Mouse (Mus musculus): ENCODE data around the gene Nxph1. TPM values are rescaled to one million over a fixed set of nuclear protein-coding genes. Genes with fewer than 3 reads are reported as not detected.

Gene Nxph1
- polyA plus RNA-seq, 1 experiment from 2014 or later, result 0.28 TPM

GRCm38 (mm10) chr6:9039286-9039685 lies 91.1 kb downstream of the Nxph1 start:
- DNase-seq (ENCODE audit: low spot score), result no peak
- no peak for ATAC-seq (ENCODE audit: low FRiP score, low TSS enrichment)
- H3K36me3 ChIP-seq (ENCODE audit: control insufficient read depth, insufficient read depth, low read length), result no peaks in the 10 kb centered on the region
- H3K9me3 ChIP-seq (ENCODE audit: control insufficient read depth, low read length), result no peaks in the 10 kb centered on the region
- no peak overlapping the region for H3K4me3 ChIP-seq (ENCODE audit: low read depth, low read length)
- no peaks in the 10 kb centered on the region for H3K27me3 ChIP-seq (ENCODE audit: control insufficient read depth, insufficient read depth, low read length)
- TF ChIP-seq CTCF (IDR thresholded peaks at IDR 0.05; ENCODE audit: low read depth) (no peak), EP300 (optimal IDR thresholded peaks at IDR 0.05) (no peak)
- whole genome bisulfite sequencing, result 95% methylated on average over 1 of the region's 1 CpGs
- no peak overlapping the region for H3K9ac ChIP-seq (ENCODE audit: low read length)
- H3K27ac ChIP-seq (replicated peaks), result no peak overlapping the region
- no peak overlapping the region for H3K4me2 ChIP-seq (replicated peaks; ENCODE audit: low read depth)
- H3K4me1 ChIP-seq (replicated peaks; ENCODE audit: control insufficient read depth, insufficient read depth), result no peaks in the 10 kb centered on the region

GRCm38 (mm10) chr6:9040991-9041390 lies 92.8 kb downstream of the Nxph1 start:
- 62% methylated on average over 3 of the region's 3 CpGs for WGBS
- DNase-seq (ENCODE audit: low spot score) (no peak), ATAC-seq (ENCODE audit: low FRiP score, low TSS enrichment) (no peak)

GRCm38 (mm10) chr6:9042391-9042790 lies 94.2 kb downstream of the Nxph1 start:
- Histone ChIP-seq H3K27ac (replicated peaks) (no peak overlapping the region), H3K9ac (ENCODE audit: low read length) (no peak overlapping the region), H3K27me3 (ENCODE audit: control insufficient read depth, insufficient read depth, low read length) (no peaks in the 10 kb centered on the region), H3K4me2 (replicated peaks; ENCODE audit: low read depth) (no peak overlapping the region), H3K4me1 (replicated peaks; ENCODE audit: control insufficient read depth, insufficient read depth) (no peaks in the 10 kb centered on the region), H3K4me3 (ENCODE audit: low read depth, low read length) (no peak overlapping the region), H3K9me3 (ENCODE audit: control insufficient read depth, low read length) (no peaks in the 10 kb centered on the region), H3K36me3 (ENCODE audit: control insufficient read depth, insufficient read depth, low read length) (no peaks in the 10 kb centered on the region)
- DNase-seq (ENCODE audit: low spot score) (no peak), ATAC-seq (ENCODE audit: low FRiP score, low TSS enrichment) (no peak)
- 11% methylated on average over 1 of the region's 1 CpGs for WGBS
- TF ChIP-seq EP300 (optimal IDR thresholded peaks at IDR 0.05) (no peak), CTCF (IDR thresholded peaks at IDR 0.05; ENCODE audit: low read depth) (no peak)

More at GRCm38 (mm10) chr6:9040991-9041390, 92.8 kb downstream of the Nxph1 start:
- H3K4me2 ChIP-seq (replicated peaks; ENCODE audit: low read depth), result no peak overlapping the region
- H3K36me3 ChIP-seq (ENCODE audit: control insufficient read depth, insufficient read depth, low read length), result no peaks in the 10 kb centered on the region
- TF ChIP-seq CTCF (IDR thresholded peaks at IDR 0.05; ENCODE audit: low read depth), result no peak
- no peak for TF ChIP-seq EP300 (optimal IDR thresholded peaks at IDR 0.05)
- no peaks in the 10 kb centered on the region for H3K4me1 ChIP-seq (replicated peaks; ENCODE audit: control insufficient read depth, insufficient read depth)
- no peak overlapping the region for H3K4me3 ChIP-seq (ENCODE audit: low read depth, low read length)
- no peaks in the 10 kb centered on the region for H3K9me3 ChIP-seq (ENCODE audit: control insufficient read depth, low read length)
- H3K9ac ChIP-seq (ENCODE audit: low read length), result no peak overlapping the region
- H3K27ac ChIP-seq (replicated peaks), result no peak overlapping the region
- H3K27me3 ChIP-seq (ENCODE audit: control insufficient read depth, insufficient read depth, low read length), result no peaks in the 10 kb centered on the region

DNA sequence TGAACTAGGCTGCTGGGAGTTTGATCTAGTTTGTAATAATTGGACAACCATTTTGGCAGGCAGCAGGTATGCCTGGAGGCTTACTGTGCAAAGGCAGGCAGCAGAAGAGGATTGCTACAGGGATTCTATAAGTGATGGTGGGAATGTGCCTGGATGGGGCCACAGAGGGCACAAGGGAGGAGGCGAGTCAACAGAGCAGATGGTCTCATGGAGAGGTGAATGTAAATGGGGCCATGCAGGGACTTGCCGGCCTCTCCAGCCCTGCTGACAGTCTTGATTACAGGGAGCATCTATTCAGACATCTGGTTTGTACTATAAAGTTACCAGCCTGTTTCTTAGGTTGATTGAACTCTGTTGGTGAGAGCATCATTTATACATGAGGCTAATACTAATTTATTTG lies 98.6 kb downstream of the Nxph1 start:
- no peak overlapping the region for H3K9ac ChIP-seq (ENCODE audit: low read length)
- H3K9me3 ChIP-seq (ENCODE audit: control insufficient read depth, low read length), result no peaks in the 10 kb centered on the region
- DNase-seq (ENCODE audit: low spot score) (no peak), ATAC-seq (ENCODE audit: low FRiP score, low TSS enrichment) (no peak)
- TF ChIP-seq EP300 (optimal IDR thresholded peaks at IDR 0.05) (no peak), CTCF (IDR thresholded peaks at IDR 0.05; ENCODE audit: low read depth) (no peak)
- no peaks in the 10 kb centered on the region for H3K27me3 ChIP-seq (ENCODE audit: control insufficient read depth, insufficient read depth, low read length)
- no peak overlapping the region for H3K4me3 ChIP-seq (ENCODE audit: low read depth, low read length)
- H3K4me1 ChIP-seq (replicated peaks; ENCODE audit: control insufficient read depth, insufficient read depth), result no peaks in the 10 kb centered on the region
- H3K36me3 ChIP-seq (ENCODE audit: control insufficient read depth, insufficient read depth, low read length), result no peaks in the 10 kb centered on the region
- WGBS, result 54% methylated on average over 2 of the region's 2 CpGs
- no peak overlapping the region for H3K4me2 ChIP-seq (replicated peaks; ENCODE audit: low read depth)
- H3K27ac ChIP-seq (replicated peaks), result no peak overlapping the region

- Histone ChIP-seq H3K9ac (ENCODE audit: low read length) (no peak overlapping the region), H3K4me2 (replicated peaks; ENCODE audit: low read depth) (no peak overlapping the region), H3K27me3 (ENCODE audit: control insufficient read depth, insufficient read depth, low read length) (no peaks in the 10 kb centered on the region), H3K27ac (replicated peaks) (no peak overlapping the region), H3K36me3 (ENCODE audit: control insufficient read depth, insufficient read depth, low read length) (no peaks in the 10 kb centered on the region), H3K9me3 (ENCODE audit: control insufficient read depth, low read length) (no peaks in the 10 kb centered on the region), H3K4me1 (replicated peaks; ENCODE audit: control insufficient read depth, insufficient read depth) (no peaks in the 10 kb centered on the region), H3K4me3 (ENCODE audit: low read depth, low read length) (no peak overlapping the region)
- TF ChIP-seq EP300 (optimal IDR thresholded peaks at IDR 0.05), result no peak
- TF ChIP-seq CTCF (IDR thresholded peaks at IDR 0.05; ENCODE audit: low read depth), result no peak
- no peak for ATAC-seq (ENCODE audit: low FRiP score, low TSS enrichment)
- DNase-seq (ENCODE audit: low spot score), result no peak
- 81% methylated on average over 4 of the region's 4 CpGs for WGBS
Observed at GRCm38 (mm10) chr6:9061261-9062105, 113.3 kb downstream of the Nxph1 start.

- ATAC-seq (ENCODE audit: low FRiP score, low TSS enrichment), result no peak
- H3K36me3 ChIP-seq (ENCODE audit: control insufficient read depth, insufficient read depth, low read length), result no peaks in the 10 kb centered on the region
- TF ChIP-seq EP300 (optimal IDR thresholded peaks at IDR 0.05) (no peak), CTCF (IDR thresholded peaks at IDR 0.05; ENCODE audit: low read depth) (no peak)
Observed at GRCm38 (mm10) chr6:9066435-9066834, 118.2 kb downstream of the Nxph1 start.

More at GRCm38 (mm10) chr6:9066435-9066834, 118.2 kb downstream of the Nxph1 start:
- Histone ChIP-seq H3K9me3 (ENCODE audit: control insufficient read depth, low read length) (no peaks in the 10 kb centered on the region), H3K9ac (ENCODE audit: low read length) (no peak overlapping the region), H3K4me2 (replicated peaks; ENCODE audit: low read depth) (no peak overlapping the region), H3K4me3 (ENCODE audit: low read depth, low read length) (no peak overlapping the region), H3K27me3 (ENCODE audit: control insufficient read depth, insufficient read depth, low read length) (no peaks in the 10 kb centered on the region), H3K4me1 (replicated peaks; ENCODE audit: control insufficient read depth, insufficient read depth) (no peaks in the 10 kb centered on the region), H3K27ac (replicated peaks) (no peak overlapping the region)
- WGBS, result 77% methylated on average over 3 of the region's 3 CpGs
- DNase-seq (ENCODE audit: low spot score), result no peak
